Mouse (Mus musculus): ENCODE measurements around the gene Xpr1. TPM values are rescaled to one million over a fixed set of nuclear protein-coding genes. Genes with fewer than 3 reads are reported as not detected.

Xpr1 gene
- total RNA-seq, 2 experiments from 2014 or later = 91.4 to 93.4 TPM

GRCm38 (mm10) chr1:155239169-155239568, 178.0 kb downstream of the Xpr1 start:
- DNase-seq (ENCODE audit: low spot score in 2 of 2) = no peak
- intact Hi-C loops (cut with DNase I) = no loop called here

GRCm38 (mm10) chr1:155238126-155238525, 179.1 kb downstream of the Xpr1 start:
- intact Hi-C loops (cut with DNase I) = no loop called here
- no peak for DNase-seq (ENCODE audit: low spot score in 2 of 2)

GRCm38 (mm10) chr1:155237390-155237789, 179.8 kb downstream of the Xpr1 start:
- DNase-seq (ENCODE audit: low spot score in 2 of 2) = no peak
- intact Hi-C loops (cut with DNase I) = no loop called here

- intact Hi-C loops (cut with DNase I) = no loop called here
- DNase-seq (ENCODE audit: low spot score in 2 of 2) = no peak
Measured at GRCm38 (mm10) chr1:155236306-155237024, 180.8 kb downstream of the Xpr1 start.

- intact Hi-C loops (cut with DNase I) = no loop called here
- DNase-seq (ENCODE audit: low spot score in 2 of 2) = no peak
Measured at GRCm38 (mm10) chr1:155235641-155236040, 181.6 kb downstream of the Xpr1 start.

- intact Hi-C loops (cut with DNase I) = no loop called here
- peak; percentile 53 to 74 for DNase-seq (ENCODE audit: low spot score in 2 of 2)
Measured at GRCm38 (mm10) chr1:155233931-155234607, 183.1 kb downstream of the Xpr1 start.

GRCm38 (mm10) chr1:155233378-155233777, 183.8 kb downstream of the Xpr1 start:
- DNase-seq (ENCODE audit: low spot score in 2 of 2) = no peak

GRCm38 (mm10) chr1:155232786-155233185, 184.4 kb downstream of the Xpr1 start:
- intact Hi-C loops (cut with DNase I) = no loop called here
- no peak for DNase-seq (ENCODE audit: low spot score in 2 of 2)

More at GRCm38 (mm10) chr1:155233378-155233777, 183.8 kb downstream of the Xpr1 start:
- intact Hi-C loops (cut with DNase I) = no loop called here

- no peak for DNase-seq (ENCODE audit: low spot score in 2 of 2)
- intact Hi-C loops (cut with DNase I) = no loop called here
Measured at GRCm38 (mm10) chr1:155232385-155232784, 184.8 kb downstream of the Xpr1 start.

GRCm38 (mm10) chr1:155229464-155230411, 187.5 kb downstream of the Xpr1 start:
- intact Hi-C loops (cut with DNase I) = no loop called here
- DNase-seq (ENCODE audit: low spot score in 2 of 2) = peak in 1 of 2 experiments; percentile 79

Small RNA genes lying within 50 kb of the gene (microRNA-seq; reads per million reads assigned to microRNA genes)
- gene Gm22569 = 0 reads per million in 2 experiments

Other genes with a start within 250 kb of the Xpr1 start
- 1 to 10 TPM; 6.0 to 8.5 TPM for gene BC034090, start 173.0 kb downstream of the Xpr1 start, total RNA-seq (2021)
- 100 to 1,000 TPM in 1 of 2 experiments, 10 to 100 TPM in 1; 97.5 to 105 TPM for gene Acbd6, start 140.7 kb upstream of the Xpr1 start, total RNA-seq (2021)